In the genomic region with DNA sequence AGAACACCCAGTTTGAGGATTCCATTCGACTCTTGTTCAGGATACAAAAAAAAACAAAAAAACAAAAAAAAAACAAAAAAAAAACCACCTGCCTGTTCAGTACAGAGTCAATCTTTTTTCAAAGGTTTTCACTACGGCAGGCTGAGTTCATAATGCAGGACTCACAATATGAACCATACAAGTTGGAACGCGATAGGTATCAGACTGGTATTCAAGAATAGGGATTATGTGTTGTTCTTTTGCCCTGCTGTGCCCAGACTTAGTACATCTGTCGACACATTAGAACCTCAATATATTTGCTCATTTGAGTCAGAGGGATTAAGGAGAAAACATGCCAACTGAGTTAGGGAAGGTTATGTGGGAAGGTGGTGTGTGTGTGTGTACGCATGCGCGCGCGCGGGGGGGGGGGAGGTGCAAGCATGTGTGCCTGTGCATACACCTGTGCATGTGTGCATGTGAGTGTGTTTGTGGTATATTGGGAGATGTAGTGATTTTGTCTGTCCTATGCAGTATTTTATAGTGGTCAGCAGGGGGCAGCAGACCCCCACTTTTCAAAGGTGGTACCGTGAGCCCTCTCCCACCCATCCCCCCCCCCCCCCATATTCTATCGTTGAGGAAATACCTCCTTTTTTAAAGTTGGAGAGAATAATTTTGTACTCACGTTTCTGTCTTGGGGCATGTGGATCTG, we compare ENCODE assay signal across 8 mouse cellular contexts. TPM values are rescaled to one million over a fixed set of nuclear protein-coding genes. Genes with fewer than 3 reads are reported as not detected.
A peak's percentile ranks its signal among the peaks of the same experiment; 100 is the strongest.
DNase-seq lines count a peak whose midpoint lies in the region; ATAC-seq and TF ChIP-seq lines count a peak whose summit lies in the region.

No protein-coding gene starts in this region.

- no peaks in the 10 kb centered on the region for H3K4me1 ChIP-seq in intestine, postnatal 0 days (replicated peaks; ENCODE audit: control insufficient read depth, insufficient read depth, low read length)
- H3K4me1 ChIP-seq in intestine, embryonic 15.5 days (replicated peaks), result no peaks in the 10 kb centered on the region
- H3K4me1 ChIP-seq in limb, embryonic 14.5 days (ENCODE audit: control insufficient read depth, insufficient read depth, low read length), result no peaks in the 10 kb centered on the region

- no peaks in the 10 kb centered on the region for H3K9me3 ChIP-seq in intestine, postnatal 0 days (ENCODE audit: control insufficient read depth)
- H3K9me3 ChIP-seq in intestine, embryonic 15.5 days, result no peaks in the 10 kb centered on the region
- no peaks in the 10 kb centered on the region for H3K9me3 ChIP-seq in limb, embryonic 14.5 days (ENCODE audit: control insufficient read depth, low read length)

- no peak overlapping the region for H3K9ac ChIP-seq in intestine, postnatal 0 days (ENCODE audit: low read depth, low read length)
- no peak overlapping the region for H3K9ac ChIP-seq in intestine, embryonic 15.5 days
- H3K9ac ChIP-seq in limb, embryonic 14.5 days (ENCODE audit: low read depth, low read length, severe bottlenecking), result no peak overlapping the region

- H3K27me3 ChIP-seq in intestine, postnatal 0 days (replicated peaks; ENCODE audit: control insufficient read depth, insufficient read depth, low read length), result no peaks in the 10 kb centered on the region
- no peaks in the 10 kb centered on the region for H3K27me3 ChIP-seq in intestine, embryonic 15.5 days (replicated peaks)
- H3K27me3 ChIP-seq in limb, embryonic 14.5 days (ENCODE audit: control insufficient read depth, insufficient read depth, low read length), result no peaks in the 10 kb centered on the region

- TF ChIP-seq CTCF in intestine, postnatal 0 days (IDR thresholded peaks at IDR 0.05; ENCODE audit: low read depth), result peak; percentile 63

- TF ChIP-seq POLR2A in limb, embryonic 14.5 days (IDR thresholded peaks at IDR 0.05; ENCODE audit: borderline replicate concordance, extremely low read depth, insufficient read depth, insufficient read length), result no peak

- DNase-seq in A20 (ENCODE audit: low read depth, low spot score) (peak; percentile 44), R1 (ENCODE audit: low read depth, low spot score) (peak; percentile 39)
- DNase-seq in limb, embryonic 14.5 days (ENCODE audit: low spot score), result peak; percentile 25
- no peak for DNase-seq in Muller cell, postnatal 12 days (ENCODE audit: inconsistent ontology term)
- no peak for DNase-seq in gastrocnemius, adult 18-20 months (ENCODE audit: low spot score)
- no peak for DNase-seq in urinary bladder, postnatal 14 days (ENCODE audit: low spot score)

- no peak overlapping the region for H3K27ac ChIP-seq in intestine, postnatal 0 days (ENCODE audit: low read depth, low read length)
- H3K27ac ChIP-seq in intestine, embryonic 15.5 days, result no peak overlapping the region
- H3K27ac ChIP-seq in limb, embryonic 14.5 days (replicated peaks; ENCODE audit: low read depth, low read length), result no peak overlapping the region

- 56% methylated on average over 14 of the region's 14 CpGs for WGBS in intestine, postnatal 0 days
- 61% methylated on average over 14 of the region's 14 CpGs for WGBS in intestine, embryonic 15.5 days
- 53% methylated on average over 14 of the region's 14 CpGs for WGBS in limb, embryonic 14.5 days

- no peak overlapping the region for H3K4me3 ChIP-seq in intestine, postnatal 0 days (ENCODE audit: low read depth, low read length)
- no peak overlapping the region for H3K4me3 ChIP-seq in intestine, embryonic 15.5 days (replicated peaks)
- H3K4me3 ChIP-seq in limb, embryonic 14.5 days (replicated peaks; ENCODE audit: low read length), result no peak overlapping the region

- H3K4me2 ChIP-seq in intestine, postnatal 0 days (replicated peaks; ENCODE audit: low read depth), result no peak overlapping the region
- no peak overlapping the region for H3K4me2 ChIP-seq in intestine, embryonic 15.5 days (replicated peaks)
- no peak overlapping the region for H3K4me2 ChIP-seq in limb, embryonic 14.5 days (replicated peaks; ENCODE audit: low read depth, low read length, severe bottlenecking)

- no peak; the same call in 1 of the 2 replicates for ATAC-seq in intestine, postnatal 0 days
- no peak for ATAC-seq in intestine, embryonic 15.5 days
- ATAC-seq in limb, embryonic 14.5 days (ENCODE audit: low FRiP score, low read depth), result no peak

- no peaks in the 10 kb centered on the region for H3K36me3 ChIP-seq in intestine, postnatal 0 days (ENCODE audit: control insufficient read depth, insufficient read depth)
- no peaks in the 10 kb centered on the region for H3K36me3 ChIP-seq in intestine, embryonic 15.5 days
- 0 out of 2 replicates have a peak, but pooled peaks cover 5% of the 10 kb centered on the region for H3K36me3 ChIP-seq in limb, embryonic 14.5 days (ENCODE audit: control insufficient read depth, insufficient read depth, low read length)

RNA-seq across cellular contexts. Expression of gene Zfp326, which starts 49.3 kb away (rescaled TPM):
- 19.9 and 21.0 TPM in 2 replicates for polyA plus RNA-seq in intestine, postnatal 0 days (2015; fragmentation: Nextera tagmentation; extraction: Ambion mirVana)
- polyA plus RNA-seq in intestine, embryonic 15.5 days (2015; fragmentation: Nextera tagmentation; extraction: Ambion mirVana), result 29.0 and 32.7 TPM in 2 replicates
- 39.9 and 56.5 TPM in 2 replicates for polyA plus RNA-seq in limb, embryonic 14.5 days (2012; rRNA removed)
- polyA plus RNA-seq in limb, embryonic 14.5 days (2014; fragmentation: Nextera tagmentation; extraction: Ambion mirVana), result 32.5 and 39.4 TPM in 2 replicates
- total RNA-seq in gastrocnemius, adult 18-20 months (2021), result 10 to 100 TPM in 1 of 2 experiments, 1 to 10 TPM in 1; 8.1 to 11.4 TPM

Comparison
In these comparisons a context has a peak if more than half of its experiments do, and no peak if none do; other contexts are left out.
1. DNase-seq: peak in A20 (single experiment), R1 (single experiment) and limb, embryonic 14.5 days (single experiment); none in Muller cell, postnatal 12 days (single experiment), gastrocnemius, adult 18-20 months (single experiment) and urinary bladder, postnatal 14 days (single experiment).